Mouse (Mus musculus): Measurements from ENCODE around the gene Thap12.

GRCm38 (mm10) chr7:98701771-98702170 is 1.1 kb upstream of the Thap12 start:
- TF ChIP-seq POLR2A (IDR thresholded peaks at IDR 0.05; ENCODE audit: borderline replicate concordance, extremely low read depth, insufficient read depth, insufficient read length, poor library complexity, severe bottlenecking) (no peak), CTCF (IDR thresholded peaks at IDR 0.05; ENCODE audit: borderline replicate concordance, extremely low read depth, insufficient read depth, insufficient read length) (no peak)
